Mouse (Mus musculus): ENCODE data around the gene Osbp2.

DNA sequence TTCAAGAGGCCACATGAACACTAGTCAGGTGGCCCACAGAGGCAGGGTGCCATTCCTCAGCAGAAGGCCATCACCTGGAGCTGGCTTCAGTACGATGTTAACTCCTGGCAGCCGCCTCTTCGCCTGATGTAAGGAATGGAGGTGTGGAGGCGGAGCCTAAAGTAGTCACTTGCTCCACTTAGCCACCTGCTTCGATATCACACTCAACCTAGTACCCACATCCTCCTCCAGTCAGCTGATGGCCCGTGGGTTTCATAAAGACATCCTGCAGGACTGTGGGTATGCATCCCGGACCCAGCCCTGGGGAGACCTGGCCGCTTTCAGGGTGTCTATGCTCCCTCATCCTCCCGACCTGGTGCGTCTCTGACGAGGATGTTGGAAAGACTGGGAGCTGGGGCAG is 128.0 kb downstream of the Osbp2 start:
- TF ChIP-seq CTCF (IDR thresholded peaks at IDR 0.05; ENCODE audit: control insufficient read depth, insufficient read depth, insufficient read length) = no peak
- TF ChIP-seq MYOD1 (IDR thresholded peaks at IDR 0.05; ENCODE audit: control insufficient read depth, insufficient read length, low read depth) = no peak
- TF ChIP-seq MYOG (IDR thresholded peaks at IDR 0.05; ENCODE audit: control insufficient read depth, extremely low read depth, insufficient read length) = no peak
- TF ChIP-seq MAX (IDR thresholded peaks at IDR 0.05) = no peak
- no peak for TF ChIP-seq CEBPB (IDR thresholded peaks at IDR 0.05; ENCODE audit: low read depth)
- no peak for TF ChIP-seq USF1 (IDR thresholded peaks at IDR 0.05; ENCODE audit: low read depth)
- no peak for TF ChIP-seq FOSL1 (IDR thresholded peaks at IDR 0.05; ENCODE audit: insufficient read depth, low read length, poor library complexity, severe bottlenecking)

All from C2C12 (cell line).